Mouse (Mus musculus) hindbrain, postnatal 0 days (tissue): Measurements from ENCODE around the gene E130208F15Rik. TPM values are rescaled to one million over a fixed set of nuclear protein-coding genes. Genes with fewer than 3 reads are reported as not detected.

Source experiments
- ATAC-seq: fragments of 200-750 bp; cut with Nextera tagmentation; 2 replicates; pipeline ENCODE4 v1.8.0; 2017; ENCODE audit warnings: mild to moderate bottlenecking, moderate TSS enrichment, moderate library complexity
- DNase-seq: peaks from one replicate; pipeline ENCODE4 v3.0.0-alpha.2; 2015; ENCODE audit warnings: low spot score
- H3K27ac ChIP-seq: fragments of 300-500 bp; sonication (generic); 2 replicates; pipeline ENCODE4 v1.5.1; 2014; ENCODE audit warnings: mild to moderate bottlenecking
- H3K27me3 ChIP-seq: fragments of 300-500 bp; sonication (generic); 2 replicates; pipeline ENCODE4 v1.6.1; 2014; ENCODE audit warnings: low read length, mixed read lengths; ENCODE audit not compliant: insufficient read depth
- H3K36me3 ChIP-seq: fragments of 300-500 bp; sonication (generic); 2 replicates; pipeline ENCODE4 v1.6.1; 2014; ENCODE audit warnings: low read length, mixed read lengths; ENCODE audit not compliant: insufficient read depth
- H3K4me1 ChIP-seq: fragments of 300-500 bp; sonication (generic); 2 replicates; pipeline ENCODE4 v1.6.1; 2014; ENCODE audit warnings: antibody characterized with exemption, low read length, mixed read lengths; ENCODE audit not compliant: insufficient read depth
- H3K4me2 ChIP-seq: fragments of 300-500 bp; sonication (generic); 2 replicates; pipeline ENCODE4 v1.6.1; 2014; ENCODE audit warnings: low read depth, mild to moderate bottlenecking, low read length, moderate library complexity, mixed read lengths
- H3K4me3 ChIP-seq: fragments of 300-500 bp; sonication (generic); 2 replicates; pipeline ENCODE4 v1.5.1; 2014; ENCODE audit warnings: low read length
- H3K9ac ChIP-seq: fragments of 300-500 bp; sonication (generic); replicated peaks from 2 replicates; pipeline ENCODE4 v1.6.1; 2014; ENCODE audit warnings: mild to moderate bottlenecking, low read length, moderate library complexity, mixed read lengths
- H3K9me3 ChIP-seq: fragments of 300-500 bp; sonication (generic); 2 replicates; pipeline ENCODE4 v1.6.1; 2016; ENCODE audit warnings: low read length, mixed read lengths
- CTCF ChIP-seq: IDR thresholded peaks from 2 replicates; pipeline ENCODE4 v1.5.1; 2016; ENCODE audit warnings: antibody characterized with exemption, control low read depth, low read depth
- WGBS: fragments of 180-500 bp; shearing (Covaris S2); extraction: QIAGEN DNeasy Blood & Tissue Kit; methylation state at CpG from one replicate; pipeline ENCODE4 v1.1.7; 2014; 5-methylcytosine and 5-hydroxymethylcytosine counted together
- polyA plus RNA-seq: library from polyadenylated mRNA; unstranded; fragments of >200 nt; fragmentation: Nextera tagmentation; extraction: Ambion mirVana; gene quantifications from 2 replicates; pipeline ENCODE4 v1.2.1, GENCODE M21; 2015
- total RNA-seq: library from RNA; depleted of rRNA; stranded (reverse); fragments of >200 nt; gene quantifications from 2 replicates; pipeline ENCODE4 v1.2.3, GENCODE M21; 2014; rRNA removed

The E130208F15Rik gene
- total RNA-seq = 1.8 TPM in 1 of 2 replicates, not detected in the other
- polyA plus RNA-seq = 0.79 TPM in 1 of 2 replicates, not detected in the other

- Histone ChIP-seq H3K36me3 (no peaks in the 10 kb centered on the region), H3K4me3 (peak within 1 kb of the TSS; percentile 76), H3K9me3 (0 out of 2 replicates have a peak, but pooled peaks cover 2% of the 10 kb centered on the region), H3K9ac (peak within 1 kb of the TSS; percentile 85), H3K4me2 (peak within 1 kb of the TSS; percentile 89), H3K27ac (peak within 1 kb of the TSS; percentile 85), H3K4me1 (peaks cover 7% of the 10 kb centered on the region; the same call in 1 of the 2 replicates), H3K27me3 (no peaks in the 10 kb centered on the region)
- 1% methylated on average over 61 of the region's 63 CpGs for WGBS
- no peak for TF ChIP-seq CTCF
- ATAC-seq (peak; percentile 68), DNase-seq (peak; percentile 73)
Measured at GRCm38 (mm10) chr7:30321539-30322284, at the start of gene E130208F15Rik. TSS of gene E130208F15Rik (plus strand) at chr7:30321740.

- no peaks in the 10 kb centered on the region for H3K9me3 ChIP-seq
- no peaks in the 10 kb centered on the region for H3K4me1 ChIP-seq
- H3K4me3 ChIP-seq = no peak overlapping the region
- no peak overlapping the region for H3K4me2 ChIP-seq
- H3K9ac ChIP-seq = no peak overlapping the region
- ATAC-seq (no peak), DNase-seq (no peak)
- TF ChIP-seq CTCF = no peak
- H3K36me3 ChIP-seq = 0 out of 2 replicates have a peak, but pooled peaks cover 4% of the 10 kb centered on the region
- 88% methylated on average over 6 of the region's 6 CpGs for WGBS
- no peak overlapping the region for H3K27ac ChIP-seq
- no peaks in the 10 kb centered on the region for H3K27me3 ChIP-seq
Measured at GRCm38 (mm10) chr7:30274383-30274782, 47.2 kb upstream of the E130208F15Rik start.

- TF ChIP-seq CTCF = no peak
- H3K4me3 ChIP-seq = no peak overlapping the region
- no peaks in the 10 kb centered on the region for H3K27me3 ChIP-seq
- no peak overlapping the region for H3K4me2 ChIP-seq
- no peaks in the 10 kb centered on the region for H3K9me3 ChIP-seq
- ATAC-seq (no peak), DNase-seq (no peak)
- no peak overlapping the region for H3K27ac ChIP-seq
- 67% methylated on average over 2 of the region's 2 CpGs for WGBS
- no peaks in the 10 kb centered on the region for H3K4me1 ChIP-seq
- H3K36me3 ChIP-seq = no peaks in the 10 kb centered on the region
- H3K9ac ChIP-seq = no peak overlapping the region
Measured at GRCm38 (mm10) chr7:30278911-30279310, 42.6 kb upstream of the E130208F15Rik start.

- Histone ChIP-seq H3K9ac (peak overlapping the region; percentile 46; the same call in 1 of the 2 replicates), H3K36me3 (no peaks in the 10 kb centered on the region), H3K4me2 (peak overlapping the region; percentile 95), H3K4me1 (no peaks in the 10 kb centered on the region), H3K9me3 (no peaks in the 10 kb centered on the region), H3K4me3 (peak overlapping the region; percentile 76), H3K27me3 (no peaks in the 10 kb centered on the region), H3K27ac (no peak overlapping the region)
- no peak for DNase-seq
- ATAC-seq = no peak
- no peak for TF ChIP-seq CTCF
- under 1% methylated on average over 6 of the region's 6 CpGs for whole genome bisulfite sequencing
Measured at GRCm38 (mm10) chr7:30279536-30279935, 42.0 kb upstream of the E130208F15Rik start.

GRCm38 (mm10) chr7:30279951-30280669 is 41.4 kb upstream of the E130208F15Rik start, which contains the start of the genes Thap8 and Wdr62:
TSS of gene Thap8 (plus strand) at chr7:30280094.
TSS of gene Wdr62 (minus strand) at chr7:30280419.
- under 1% methylated on average over 48 of the region's 49 CpGs for WGBS
- peak within 1 kb of the TSS; percentile 76 for H3K4me3 ChIP-seq
- H3K9me3 ChIP-seq = no peaks in the 10 kb centered on the region
- no peaks in the 10 kb centered on the region for H3K27me3 ChIP-seq
- no peaks in the 10 kb centered on the region for H3K36me3 ChIP-seq
- TF ChIP-seq CTCF = no peak
- H3K4me2 ChIP-seq = peak within 1 kb of the TSS; percentile 95
- DNase-seq (peak; percentile 97), ATAC-seq (peak; percentile 97)
- H3K4me1 ChIP-seq = no peaks in the 10 kb centered on the region
- peak within 1 kb of the TSS; percentile 96 for H3K27ac ChIP-seq
- H3K9ac ChIP-seq = peak within 1 kb of the TSS; percentile 54

- Histone ChIP-seq H3K9ac (peak overlapping the region; percentile 54), H3K4me2 (peak overlapping the region; percentile 95), H3K27me3 (no peaks in the 10 kb centered on the region), H3K4me3 (peak overlapping the region; percentile 76), H3K36me3 (no peaks in the 10 kb centered on the region), H3K9me3 (no peaks in the 10 kb centered on the region), H3K27ac (peak overlapping the region; percentile 96), H3K4me1 (no peaks in the 10 kb centered on the region)
- no peak for TF ChIP-seq CTCF
- DNase-seq (peak; percentile 95), ATAC-seq (peak; percentile 87)
- WGBS = 1% methylated on average over 20 of the region's 20 CpGs
Measured at GRCm38 (mm10) chr7:30280670-30281138, 40.8 kb upstream of the E130208F15Rik start.
